Mouse (Mus musculus): ENCODE data around the gene Avil.

Avil gene

DNA sequence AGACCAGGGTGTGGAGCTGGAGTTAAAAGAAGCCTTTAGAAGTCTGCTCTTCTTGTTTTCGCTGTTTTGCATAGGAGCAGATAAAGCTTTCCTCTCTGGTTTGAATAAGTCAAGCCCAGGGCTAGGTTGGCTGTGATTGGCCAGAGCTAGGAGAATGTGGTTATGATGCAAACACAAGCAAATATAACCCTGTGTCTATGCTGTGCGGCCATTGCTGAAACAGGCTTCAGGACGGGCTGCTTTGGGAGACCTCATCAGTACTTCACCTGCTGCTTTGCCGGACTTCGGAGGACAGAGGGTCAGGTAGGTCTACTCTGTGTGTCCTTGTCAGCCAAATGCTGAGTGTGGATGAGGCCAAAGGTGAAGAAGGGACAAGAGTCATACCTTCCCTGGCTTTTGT is at the start of gene Avil:
TSS of gene Avil (plus strand) at position 181 of the 400 bp plus-strand sequence.
- no peak for DNase-seq

DNA sequence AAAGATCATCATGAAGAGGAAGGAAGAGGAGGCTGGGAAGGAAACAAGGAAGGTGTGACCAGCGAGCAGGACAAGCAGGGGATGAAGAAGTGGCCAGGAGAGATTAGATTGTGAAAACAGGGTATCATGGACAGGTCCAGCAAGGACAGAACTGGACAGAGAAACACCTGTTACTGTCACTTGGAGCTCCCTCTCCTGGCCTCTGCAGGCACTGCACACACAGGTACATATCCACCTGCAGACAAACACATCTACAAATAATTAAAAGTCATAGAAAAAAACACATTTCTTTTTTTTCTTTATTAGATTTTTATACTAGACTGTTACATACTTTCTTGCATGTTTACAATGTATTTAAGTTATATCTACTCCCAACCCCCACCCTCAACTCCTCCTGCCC is 48.1 kb upstream of the Avil start:
- DNase-seq = peak in 1 of 2 experiments; percentile 42

DNA sequence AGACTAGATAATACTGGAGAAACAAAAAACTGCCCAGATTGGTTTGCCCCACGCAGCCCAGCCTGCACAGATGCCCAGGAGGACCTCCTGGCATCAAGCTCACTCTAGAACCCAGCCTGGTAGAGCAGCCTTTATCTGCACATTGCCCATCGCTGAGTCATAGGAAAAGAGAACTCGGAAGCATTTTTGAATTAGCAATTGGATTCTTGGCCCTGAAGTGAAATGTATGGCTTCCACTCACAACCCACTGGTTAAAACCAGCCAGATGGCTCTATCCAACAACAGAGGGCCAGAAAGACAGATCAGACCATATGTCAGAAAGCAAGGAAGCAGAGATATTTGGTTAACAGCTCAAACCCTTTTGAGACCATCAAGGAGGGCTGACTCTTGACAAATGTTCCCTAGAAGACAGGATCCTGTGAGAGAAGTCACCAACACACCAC is 47.5 kb upstream of the Avil start:
- peak; percentile 80 to 85 for DNase-seq

DNA sequence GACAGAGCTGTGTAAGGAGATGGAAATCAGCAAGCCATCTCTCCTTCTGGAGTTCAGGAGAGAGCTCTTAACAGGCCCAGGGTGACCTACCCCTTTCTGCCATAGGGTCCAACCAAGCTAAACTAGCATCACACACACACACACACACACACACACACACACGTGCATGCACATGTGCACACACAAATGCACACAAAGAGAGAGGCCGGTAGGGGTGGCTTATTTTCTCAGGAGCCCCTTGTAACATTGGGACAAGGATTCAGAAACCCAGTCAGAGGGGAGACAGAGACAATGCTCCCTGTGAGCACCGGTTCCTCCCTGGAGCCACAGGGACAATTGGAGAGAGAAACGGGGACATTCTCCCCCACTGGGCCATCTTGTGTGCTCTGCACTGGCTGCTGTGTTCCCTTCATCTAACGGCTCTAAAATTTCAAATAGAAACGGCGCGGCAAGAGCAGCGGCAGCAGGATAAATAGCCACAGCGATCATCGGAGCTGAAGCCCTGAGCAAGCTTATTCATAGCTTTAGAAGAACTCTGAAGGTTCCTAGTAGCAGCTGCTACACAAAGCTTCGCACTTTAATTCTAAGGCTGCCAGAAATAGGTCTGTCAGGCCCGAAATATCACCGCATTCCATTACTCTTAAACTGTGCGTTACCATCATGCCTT is 43.7 kb upstream of the Avil start:
- peak; percentile 32 to 52 for DNase-seq

DNA sequence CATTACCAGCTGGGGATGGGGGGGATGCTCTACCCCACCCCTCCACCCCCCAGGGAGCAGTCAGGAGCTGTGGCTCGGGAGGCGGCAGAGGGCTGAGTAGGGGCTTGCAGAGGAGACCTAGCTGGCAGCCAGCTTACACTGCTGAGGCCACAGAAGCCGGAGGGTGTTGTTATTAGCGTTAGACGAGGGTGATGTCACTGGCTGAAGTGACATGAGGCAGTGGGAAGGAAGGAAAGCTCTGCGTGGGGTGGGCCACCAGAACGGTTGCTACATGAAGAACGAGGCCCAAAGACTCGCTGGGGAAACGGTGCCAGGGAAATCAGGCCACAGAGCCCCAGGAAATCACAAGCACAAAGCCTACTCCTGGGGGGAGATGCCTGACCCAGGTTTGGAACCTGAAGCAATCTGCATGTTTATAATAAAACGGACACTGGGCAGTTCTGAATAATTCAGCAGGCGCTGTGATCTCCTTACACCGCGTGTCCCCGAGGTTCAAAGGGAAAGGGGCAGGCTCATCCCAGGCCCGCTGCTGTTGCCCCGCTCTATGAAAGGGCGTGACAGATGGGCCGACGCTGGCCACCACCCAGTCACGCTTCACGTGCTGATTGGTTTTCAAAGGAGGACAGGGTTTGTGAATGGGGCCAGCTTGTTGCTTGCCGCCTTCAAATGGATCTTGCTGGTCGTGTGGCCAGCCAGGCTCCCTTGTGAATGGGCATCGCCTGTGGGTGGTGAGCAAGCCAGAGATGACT is 43.0 kb upstream of the Avil start:
- peak; percentile 86 to 87 for DNase-seq

DNA sequence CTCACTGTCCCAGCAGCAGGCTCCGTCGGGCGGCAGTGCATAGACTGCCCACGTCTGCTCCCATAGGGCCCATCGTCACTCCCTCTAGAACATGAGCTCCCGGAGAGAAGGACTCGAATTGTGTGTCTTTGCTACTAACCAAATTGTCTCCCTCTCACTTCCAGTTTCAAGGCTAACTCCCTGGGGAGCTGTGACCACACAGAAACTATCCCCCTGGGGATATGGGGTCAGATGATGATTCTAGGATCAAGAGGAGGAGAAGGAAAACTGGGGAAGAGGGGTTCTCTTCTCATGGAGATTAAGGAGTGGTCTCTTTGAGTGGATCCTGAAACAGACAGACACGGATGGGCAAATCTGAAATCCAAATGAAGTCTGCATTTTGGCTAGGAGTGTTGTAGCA is 40.0 kb upstream of the Avil start:
- DNase-seq = no peak

DNA sequence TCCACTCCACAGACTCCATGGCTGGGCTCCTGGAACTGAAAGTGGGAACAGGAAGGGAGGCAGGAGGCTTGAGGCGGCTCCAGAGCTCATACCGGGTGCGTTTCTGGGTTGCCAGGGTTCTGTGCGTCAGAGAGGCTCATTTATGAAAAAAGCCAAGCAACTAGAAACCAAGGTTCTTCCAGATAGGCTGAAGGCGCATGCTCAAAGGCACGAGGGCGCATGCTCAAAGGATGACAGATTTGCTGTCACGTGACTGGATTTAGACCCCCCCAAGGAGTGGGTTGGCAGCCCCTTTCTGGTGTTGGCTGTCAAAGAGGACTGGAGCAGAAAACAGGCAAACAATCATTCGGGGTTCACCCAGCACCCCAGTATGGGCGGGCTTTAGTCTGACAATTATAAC is 38.8 kb upstream of the Avil start:
- DNase-seq = peak; percentile 86 to 88

DNA sequence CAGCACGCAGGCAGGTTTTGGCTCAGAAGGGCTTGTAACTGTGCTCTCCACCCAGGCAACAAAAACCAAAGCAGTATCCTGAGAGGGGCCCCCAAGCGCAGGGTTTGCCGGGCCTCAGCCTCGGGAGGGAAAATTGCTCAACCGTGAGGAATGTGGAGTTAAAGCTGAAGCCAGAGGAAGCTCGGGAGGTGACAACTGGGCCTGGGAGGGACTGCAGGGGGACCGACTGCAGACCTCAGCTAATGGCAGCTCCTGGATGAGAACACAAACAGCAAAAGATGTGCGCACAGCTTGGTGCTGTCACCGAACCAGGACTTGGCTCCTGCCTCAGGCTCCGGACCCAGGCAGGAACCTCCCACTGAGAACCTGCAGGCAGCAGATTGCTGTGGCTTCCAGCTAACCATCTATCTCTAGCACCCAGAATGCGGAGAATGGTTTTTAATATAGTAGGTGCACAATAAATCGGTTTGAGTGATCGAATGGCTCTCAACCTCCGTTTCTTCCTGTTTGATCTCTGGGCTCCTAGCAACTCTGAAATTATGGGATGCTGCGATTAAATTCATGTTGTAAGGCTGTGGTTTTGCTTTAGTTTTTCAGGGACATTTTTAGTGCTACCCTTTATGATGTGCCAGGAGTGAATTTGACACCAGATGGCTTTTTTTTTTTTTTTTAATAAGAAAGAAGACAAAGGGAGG is 38.1 kb upstream of the Avil start:
- peak; percentile 82 to 85 for DNase-seq

DNA sequence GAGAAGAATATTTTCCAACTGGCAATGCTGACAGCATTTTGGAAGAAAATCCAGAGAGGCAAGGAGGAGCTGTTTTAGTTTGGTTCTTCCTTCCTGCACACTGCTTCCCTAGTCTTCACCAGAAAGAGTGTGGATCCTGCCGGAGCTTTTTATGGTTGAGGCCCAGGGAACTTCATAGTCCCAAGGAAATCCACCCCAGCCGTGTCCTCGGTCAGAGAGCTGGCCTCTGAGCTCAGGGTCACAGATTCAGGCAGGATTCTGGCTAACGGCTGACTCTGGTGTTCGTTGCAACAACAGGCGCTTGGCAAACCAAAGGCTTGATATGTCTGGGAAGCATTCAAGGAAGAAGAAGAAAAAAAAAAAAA is 37.6 kb upstream of the Avil start:
- peak in 1 of 2 experiments; percentile 52 for DNase-seq

DNA sequence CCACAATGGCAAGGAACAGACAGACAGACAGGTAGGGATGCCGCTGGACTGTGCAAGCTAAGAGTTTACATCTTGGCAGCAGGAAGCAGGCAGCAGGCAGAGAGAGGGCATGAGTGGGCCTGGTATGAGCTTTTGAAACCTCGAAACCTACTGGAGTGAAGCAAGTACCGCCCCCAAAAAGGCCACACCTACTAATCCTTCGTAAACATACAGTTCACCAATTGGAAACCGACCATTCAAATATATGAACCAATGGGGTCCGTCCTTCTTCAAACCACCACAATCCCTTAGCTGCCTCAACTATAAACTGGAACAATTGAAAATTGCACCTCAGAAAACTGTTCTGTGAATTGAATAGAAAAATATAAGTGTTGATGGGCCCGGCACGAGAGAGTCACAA is 36.7 kb upstream of the Avil start:
- no peak for DNase-seq

DNA sequence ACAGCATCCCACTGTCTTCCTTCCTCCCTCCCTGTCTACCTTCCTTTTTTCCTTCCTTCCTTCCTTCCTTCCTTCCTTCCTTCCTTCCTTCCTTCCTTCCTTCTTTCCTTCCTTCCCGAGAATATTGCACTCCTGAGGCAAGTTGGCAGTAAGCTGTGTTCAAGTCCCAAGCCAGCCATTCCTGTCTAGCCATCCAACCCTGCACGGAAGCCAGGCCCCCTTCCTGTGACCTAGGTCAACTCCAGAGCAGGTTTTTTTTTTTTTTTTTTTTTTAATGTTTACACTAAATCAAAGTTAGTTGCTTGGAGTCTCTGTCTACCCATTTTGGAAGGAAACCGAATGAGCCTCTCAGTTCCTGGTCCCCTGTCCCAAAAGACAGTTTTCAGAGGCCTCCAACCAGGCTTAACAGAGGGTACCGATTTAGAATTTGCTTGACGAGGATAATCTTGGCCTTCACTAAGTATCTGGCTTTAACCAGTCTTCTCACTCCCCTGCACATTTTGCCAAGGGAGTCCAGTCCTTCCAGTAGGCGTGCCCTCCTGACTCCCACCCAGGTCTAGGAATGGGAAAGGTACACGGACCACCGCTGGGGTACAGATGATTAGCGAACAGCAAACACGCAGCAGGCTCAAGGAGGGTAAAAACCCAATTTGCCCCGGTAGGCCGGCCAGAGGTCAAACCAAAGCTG is 29.0 kb upstream of the Avil start:
- DNase-seq = no peak

DNA sequence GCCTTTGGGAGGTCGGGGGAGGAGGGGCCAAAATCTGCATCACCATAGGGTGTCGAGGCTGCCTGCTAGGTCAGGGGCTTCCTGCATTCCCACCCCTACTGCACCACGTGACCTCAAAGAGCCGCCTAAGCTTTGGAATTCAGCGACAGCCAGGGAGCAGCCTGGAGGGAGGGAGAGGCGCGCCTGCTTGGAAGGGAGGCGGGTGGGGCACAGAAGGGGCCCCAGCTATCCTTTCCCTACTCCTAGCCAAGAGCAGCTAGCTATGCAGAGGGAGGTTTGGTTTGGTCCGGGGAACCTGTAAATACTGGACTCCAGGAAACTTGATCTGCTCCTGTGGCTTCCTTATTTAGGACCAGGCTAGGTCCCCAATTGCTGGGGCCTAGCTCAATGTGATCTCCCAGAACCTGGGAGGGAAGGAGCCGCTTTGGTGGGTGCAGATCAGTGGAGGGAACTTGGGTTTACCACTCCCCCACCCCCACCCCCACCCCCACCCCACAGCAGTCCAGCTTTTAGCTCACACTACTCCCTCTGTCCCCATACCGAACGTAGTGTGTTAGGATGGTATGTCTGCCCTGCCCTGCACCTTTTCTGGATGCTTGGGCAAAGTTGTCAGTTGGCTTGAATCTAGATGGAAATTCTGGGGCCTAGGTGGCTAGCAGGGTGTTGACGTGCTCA is 28.3 kb upstream of the Avil start:
- DNase-seq = no peak

DNA sequence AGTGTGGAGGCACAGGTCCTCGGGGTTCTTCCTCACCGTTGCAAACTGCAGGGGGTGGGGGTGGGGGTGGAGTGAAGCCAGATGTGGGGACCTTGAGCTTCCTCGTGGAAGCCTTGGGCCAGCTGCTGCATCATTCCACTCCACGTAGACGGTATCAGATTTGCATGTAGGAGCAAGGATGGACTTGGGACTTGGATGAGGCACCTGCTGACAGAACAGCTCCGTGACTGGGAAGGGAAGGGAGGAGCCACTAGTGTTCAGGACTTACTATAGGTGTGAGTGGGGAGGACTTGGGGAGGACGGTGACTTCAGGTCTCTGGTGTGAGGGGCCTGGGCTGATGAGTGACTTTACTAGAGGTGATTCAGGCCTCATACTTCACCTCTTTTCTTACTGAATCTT is 27.5 kb upstream of the Avil start:
- no peak for DNase-seq

DNA sequence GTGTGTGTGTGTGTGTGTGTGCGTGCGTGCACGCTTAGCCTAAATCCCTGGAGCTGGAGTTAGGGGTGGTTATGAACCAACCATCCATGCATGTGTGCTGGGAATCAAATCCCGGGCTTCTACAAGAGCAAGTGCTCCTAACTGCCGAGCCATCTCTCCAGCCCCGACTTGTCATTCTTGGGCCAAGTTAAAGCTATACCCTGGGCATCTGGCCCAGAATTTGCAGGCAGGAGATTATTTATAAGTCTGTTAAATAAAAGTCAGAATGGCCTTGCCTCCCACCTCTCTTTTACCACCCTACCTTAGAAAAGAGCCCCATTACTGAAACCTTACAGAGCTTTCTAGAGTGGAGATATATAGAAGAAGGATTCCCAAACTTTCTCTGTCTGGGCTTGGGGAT is 24.8 kb upstream of the Avil start:
- DNase-seq = no peak

DNA sequence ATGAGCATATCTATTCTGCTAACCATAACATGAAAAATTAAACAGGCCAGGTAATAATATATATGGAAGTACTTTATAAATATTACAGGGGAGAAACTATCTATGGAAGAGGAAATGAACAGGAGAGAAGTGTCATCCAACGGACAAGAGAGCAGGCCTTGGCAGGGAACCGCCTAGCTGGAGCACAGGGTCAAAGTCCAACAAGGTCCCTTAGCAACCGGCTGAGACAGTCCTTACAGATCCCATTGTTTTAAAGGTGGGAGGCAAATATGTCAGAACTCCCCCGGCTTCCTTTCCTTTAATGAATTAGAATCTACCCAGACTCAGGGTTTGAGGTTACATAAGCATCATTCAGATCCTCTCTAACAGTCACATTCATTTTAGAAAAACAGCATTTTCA is 23.4 kb upstream of the Avil start:
- no peak for DNase-seq

DNA sequence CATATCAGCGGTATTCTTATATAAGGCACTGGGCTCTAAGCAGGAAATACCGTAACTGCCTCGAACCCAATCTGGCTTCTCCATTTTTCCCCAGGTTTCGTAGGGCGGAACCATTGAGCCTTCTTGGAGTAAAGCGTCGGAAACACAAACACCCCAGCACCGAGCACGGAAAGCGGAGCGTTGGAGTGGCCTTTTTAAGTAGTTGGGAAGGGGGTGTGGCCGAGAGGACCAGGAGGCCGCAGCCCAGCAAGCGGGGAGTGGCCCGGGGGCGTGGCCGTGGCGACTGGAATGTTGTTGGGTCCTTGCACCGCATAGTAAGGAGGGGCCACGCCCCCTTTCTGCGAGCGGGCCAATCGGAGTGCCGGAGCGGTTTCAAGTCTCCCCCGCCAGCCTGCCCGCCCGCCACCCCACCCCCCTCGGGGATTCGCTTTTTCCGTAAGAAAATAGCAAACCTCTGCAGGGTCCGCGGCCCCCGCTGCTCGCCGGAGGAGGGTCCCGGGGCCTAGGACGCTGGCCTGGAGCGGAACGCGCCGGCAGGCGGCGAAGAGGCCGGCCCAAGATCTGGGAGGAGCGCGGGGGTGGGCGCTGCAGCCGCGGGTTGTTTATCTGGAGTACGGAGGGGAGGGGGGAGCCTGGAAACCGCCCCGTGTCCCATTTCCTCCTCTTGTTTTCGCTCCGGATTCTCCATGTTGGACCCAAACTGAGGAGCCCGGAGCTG is 22.1 kb upstream of the Avil start, which contains the start of gene Ctdsp2:
TSS of gene Ctdsp2 (plus strand) at position 441 of the 718 bp plus-strand sequence.
- peak; percentile 100 for DNase-seq

DNA sequence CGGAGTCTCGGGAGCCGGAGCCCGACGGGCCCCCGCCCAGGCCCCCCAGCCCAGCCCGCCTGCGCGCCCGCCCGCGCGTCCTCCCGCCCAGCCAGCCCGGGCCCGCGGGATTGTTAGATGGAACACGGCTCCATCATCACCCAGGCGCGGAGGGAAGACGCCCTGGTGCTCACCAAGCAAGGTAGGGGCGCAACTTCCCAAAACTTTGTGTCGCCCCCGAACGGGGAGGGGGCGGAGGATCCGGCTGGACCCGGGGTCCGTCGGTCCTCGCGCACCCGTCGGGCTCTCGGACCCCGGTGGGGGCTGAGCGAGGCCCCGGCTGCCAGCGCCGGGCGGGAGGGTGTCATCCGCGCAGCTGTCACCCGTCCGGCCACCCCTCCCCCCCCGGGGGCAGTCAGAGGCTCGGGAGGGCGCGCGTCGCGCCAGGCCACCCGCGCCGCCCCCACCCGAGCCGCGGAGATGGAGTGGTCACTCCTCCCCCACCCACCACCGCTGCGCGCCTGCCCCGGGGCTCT is 21.3 kb upstream of the Avil start:
- peak; percentile 68 to 81 for DNase-seq

DNA sequence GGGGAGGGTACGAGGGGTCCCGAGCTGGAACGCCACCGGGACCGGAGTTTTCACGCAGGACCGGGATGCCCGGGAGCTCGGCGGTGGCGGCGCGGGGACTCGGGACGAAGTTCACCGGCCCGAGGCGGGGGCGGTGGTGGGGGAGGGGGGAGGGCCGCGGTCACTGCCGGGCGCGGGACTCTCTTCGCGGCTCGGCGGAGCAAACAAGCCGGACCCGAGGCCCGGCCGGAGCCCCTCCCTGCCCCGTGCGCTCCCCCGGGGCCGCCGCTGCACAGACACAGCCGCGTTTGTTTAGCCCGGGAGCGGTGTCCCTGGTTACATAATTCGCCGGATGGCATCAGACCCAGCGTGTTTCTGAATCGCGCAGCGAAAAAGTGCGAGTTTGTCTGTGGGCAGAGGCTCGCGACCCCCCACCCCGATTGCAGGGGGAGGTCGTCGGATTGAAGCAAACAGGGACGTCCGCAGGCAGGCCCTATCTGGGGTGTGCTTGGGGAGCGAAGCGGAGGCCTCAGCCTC is 20.8 kb upstream of the Avil start:
- peak; percentile 68 to 79 for DNase-seq

DNA sequence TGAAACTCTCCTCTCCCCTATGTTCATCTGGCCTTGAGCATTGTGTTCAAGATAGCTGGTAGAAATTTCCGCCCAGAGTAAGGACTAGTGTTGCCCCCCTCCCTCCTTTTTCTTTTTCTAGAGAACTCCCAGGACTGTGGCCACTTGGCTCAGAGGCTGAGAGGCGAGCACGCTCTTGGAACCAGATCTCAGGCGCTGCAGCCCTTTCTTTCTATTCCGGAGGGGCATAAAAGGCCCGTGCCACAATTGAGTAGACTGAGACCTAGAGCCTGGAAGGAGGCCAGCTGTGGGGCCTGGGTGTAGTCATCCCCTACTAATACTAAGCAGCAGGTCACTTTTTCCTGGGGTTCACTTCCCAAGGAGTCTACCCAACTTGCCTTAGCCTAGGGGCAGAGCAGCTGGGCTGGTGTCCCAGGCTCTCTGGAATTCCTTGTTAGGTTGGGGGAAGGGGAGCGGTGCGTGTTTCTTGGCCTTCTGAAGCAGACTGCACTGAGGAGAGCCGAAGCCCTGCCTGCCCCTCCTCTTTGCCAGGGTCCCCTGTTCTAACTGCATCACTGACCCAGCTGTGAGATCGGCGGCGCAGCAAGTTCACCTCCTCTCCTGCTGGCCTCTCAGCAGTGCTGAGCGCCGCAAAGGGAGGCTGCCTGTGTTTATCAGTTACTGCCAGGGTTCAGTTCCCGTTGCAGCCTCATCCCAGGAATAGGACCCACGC is 20.1 kb upstream of the Avil start:
- peak; percentile 52 to 69 for DNase-seq

DNA sequence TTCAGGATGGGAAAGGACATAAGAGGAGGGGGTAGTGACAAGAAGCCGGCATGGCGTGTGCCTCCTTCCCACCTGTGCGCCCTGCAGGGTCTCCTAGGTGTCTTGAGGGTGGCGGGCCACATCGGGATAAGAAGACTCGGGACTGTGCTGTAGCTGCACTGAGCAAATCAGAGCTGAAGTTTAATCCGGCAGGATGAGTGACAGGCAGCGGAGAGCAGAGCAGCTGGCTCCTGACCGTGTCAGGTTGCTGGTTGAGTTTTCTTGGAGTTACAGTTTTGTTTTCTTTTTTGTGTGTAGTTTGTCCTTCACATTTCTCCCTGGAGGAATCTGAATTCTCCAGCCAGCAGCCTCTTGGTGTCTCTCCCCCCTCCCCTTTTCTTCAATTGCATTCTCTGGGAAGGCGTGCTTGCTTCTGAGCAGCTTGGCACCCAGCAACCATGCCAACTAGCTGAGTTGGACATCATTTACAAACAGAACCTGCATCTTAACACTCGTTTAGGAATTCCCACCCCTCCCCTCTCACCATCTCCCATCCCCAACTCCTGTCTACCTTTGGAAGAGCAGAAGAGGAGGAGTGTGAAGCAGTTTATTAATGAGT is 19.5 kb upstream of the Avil start:
- DNase-seq = no peak
